Mouse (Mus musculus) G1E (cell line): ENCODE results near the gene Usp24.

Experiments used
- CTCF ChIP-seq: IDR thresholded peaks from 2 replicates; pipeline ENCODE4 v1.5.1; 2012; ENCODE audit warnings: low read depth, low read length, inconsistent platforms, mixed read lengths
- GATA1 ChIP-seq: IDR thresholded peaks from 2 replicates; pipeline ENCODE4 v1.6.1; 2012; ENCODE audit warnings: borderline replicate concordance, low read length, inconsistent platforms, mixed read lengths
- GATA2 ChIP-seq: IDR thresholded peaks from 2 replicates; pipeline ENCODE4 v1.6.1; 2012; ENCODE audit warnings: low read depth, low read length, inconsistent platforms, borderline replicate concordance
- TAL1 ChIP-seq: conservative IDR thresholded peaks from 2 replicates; pipeline ENCODE4 v1.6.1; 2012; ENCODE audit warnings: low read depth, low read length, inconsistent platforms, mixed read lengths

- TF ChIP-seq CTCF (no peak), GATA1 (no peak), TAL1 (no peak), GATA2 (no peak)
Observed at GRCm38 (mm10) chr4:106292823-106293222, 23.2 kb upstream of the Usp24 start.
